Mouse (Mus musculus) G1E (cell line): ENCODE results near the gene Gpsm1.

Experiments used
- CTCF ChIP-seq: IDR thresholded peaks from 2 replicates; pipeline ENCODE4 v1.5.1; 2012; ENCODE audit warnings: low read depth, low read length, inconsistent platforms, mixed read lengths
- TAL1 ChIP-seq: conservative IDR thresholded peaks from 2 replicates; pipeline ENCODE4 v1.6.1; 2012; ENCODE audit warnings: low read depth, low read length, inconsistent platforms, mixed read lengths

DNA sequence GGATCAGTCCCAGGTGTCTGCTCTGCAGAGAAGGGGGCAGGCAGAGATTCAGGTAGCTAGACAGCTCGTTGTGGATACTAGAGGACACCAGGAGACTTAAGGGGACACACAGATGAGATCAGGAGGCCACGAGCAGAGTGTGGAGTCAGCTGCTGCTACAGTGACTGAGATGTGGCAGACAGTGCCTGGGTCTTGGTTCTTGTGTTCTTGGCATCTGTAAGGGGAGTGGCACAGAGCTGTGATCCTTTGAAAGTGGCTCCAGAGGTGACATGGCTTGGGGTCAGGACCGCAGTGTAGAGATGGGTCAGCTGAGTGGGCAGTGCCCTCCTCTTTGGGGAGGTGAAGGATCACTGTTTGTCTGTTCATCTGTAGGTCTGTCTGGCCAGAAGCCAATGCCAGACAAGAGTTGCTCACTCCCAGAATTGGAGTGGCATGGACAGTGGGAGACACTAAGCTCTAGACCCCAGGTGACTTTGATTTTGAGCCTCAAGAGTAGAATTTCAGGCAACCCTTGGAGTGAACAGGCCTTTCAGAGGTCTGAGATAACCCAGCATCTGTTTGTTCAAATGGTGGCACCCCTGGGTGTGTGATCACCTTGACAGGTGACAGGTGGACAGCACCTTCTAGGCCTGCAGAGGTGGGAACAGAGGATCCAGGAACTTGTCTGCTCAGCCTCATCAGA is 2.8 kb downstream of the Gpsm1 start:
- no peak for TF ChIP-seq CTCF
- TF ChIP-seq TAL1 = no peak
